Mouse (Mus musculus): ENCODE results near the gene Bach2. TPM values are rescaled to one million over a fixed set of nuclear protein-coding genes. Genes with fewer than 3 reads are reported as not detected.

The Bach2 gene
- polyA plus RNA-seq, 1 experiment from 2014 or later = 29.9 TPM

DNA sequence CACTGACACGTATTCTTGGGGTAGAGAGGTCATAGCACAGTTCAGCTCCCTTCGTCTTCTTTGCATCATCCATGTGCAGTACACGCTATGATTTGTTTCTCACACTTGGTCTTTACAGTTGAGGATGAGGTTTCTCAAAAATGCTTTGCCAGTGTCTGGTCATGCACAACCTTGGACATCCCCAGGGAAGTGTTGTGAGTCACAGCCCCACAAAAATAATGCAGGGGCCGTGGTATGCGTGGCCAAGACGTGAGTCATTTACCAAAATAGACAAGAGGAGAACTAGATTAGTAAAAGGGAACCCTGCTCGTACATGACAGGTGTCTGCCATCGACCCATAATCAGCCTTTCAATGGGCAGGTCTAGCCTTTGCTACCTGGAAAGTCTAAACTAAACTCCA lies 152.7 kb downstream of the Bach2 start:
- WGBS = 91% methylated on average over 8 of the region's 8 CpGs
- no peak overlapping the region for H3K4me2 ChIP-seq (ENCODE audit: low read depth)
- no peak for DNase-seq (ENCODE audit: low spot score)
- ATAC-seq (ENCODE audit: insufficient read depth, low FRiP score, low TSS enrichment) = no peak
- no peak overlapping the region for H3K9ac ChIP-seq (ENCODE audit: low read length)
- no peak overlapping the region for H3K4me3 ChIP-seq (ENCODE audit: low read depth, low read length)
- peaks cover 7% of the 10 kb centered on the region; the same call in 1 of the 2 replicates for H3K4me1 ChIP-seq (ENCODE audit: control insufficient read depth, insufficient read depth, low read length)
- no peaks in the 10 kb centered on the region for H3K27me3 ChIP-seq (ENCODE audit: control insufficient read depth, insufficient read depth, low read length)
- no peaks in the 10 kb centered on the region for H3K36me3 ChIP-seq (ENCODE audit: control insufficient read depth, insufficient read depth, low read length)
- no peaks in the 10 kb centered on the region for H3K9me3 ChIP-seq (ENCODE audit: control insufficient read depth, low read length)
- H3K27ac ChIP-seq (ENCODE audit: low read depth, low read length) = no peak overlapping the region

DNA sequence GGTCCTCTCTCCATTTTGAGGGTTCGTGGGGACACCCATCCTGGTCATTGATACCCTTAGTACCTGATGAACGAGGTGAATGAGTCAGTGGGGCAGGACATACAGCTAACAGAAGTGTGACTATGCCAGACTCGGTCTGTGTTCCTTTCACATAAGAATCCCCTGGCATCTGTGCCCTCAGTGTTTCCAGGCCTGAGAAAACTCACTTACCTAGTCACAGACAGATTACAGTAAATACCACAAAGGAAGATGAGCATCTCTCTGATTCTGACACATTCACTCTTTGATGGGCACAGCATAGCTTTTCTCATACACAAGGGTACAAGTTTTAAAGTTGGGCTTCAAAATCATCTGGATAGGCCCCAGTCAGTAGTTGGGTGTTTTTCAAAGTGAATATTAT lies 154.6 kb downstream of the Bach2 start:
- Histone ChIP-seq H3K4me3 (ENCODE audit: low read depth, low read length) (no peak overlapping the region), H3K9me3 (ENCODE audit: control insufficient read depth, low read length) (no peaks in the 10 kb centered on the region), H3K27ac (ENCODE audit: low read depth, low read length) (no peak overlapping the region), H3K4me2 (ENCODE audit: low read depth) (no peak overlapping the region), H3K27me3 (ENCODE audit: control insufficient read depth, insufficient read depth, low read length) (no peaks in the 10 kb centered on the region), H3K9ac (ENCODE audit: low read length) (no peak overlapping the region), H3K36me3 (ENCODE audit: control insufficient read depth, insufficient read depth, low read length) (no peaks in the 10 kb centered on the region), H3K4me1 (ENCODE audit: control insufficient read depth, insufficient read depth, low read length) (peaks cover 7% of the 10 kb centered on the region; the same call in 1 of the 2 replicates)
- ATAC-seq (ENCODE audit: insufficient read depth, low FRiP score, low TSS enrichment) = no peak
- DNase-seq (ENCODE audit: low spot score) = no peak
- WGBS = 90% methylated on average over 3 of the region's 3 CpGs

DNA sequence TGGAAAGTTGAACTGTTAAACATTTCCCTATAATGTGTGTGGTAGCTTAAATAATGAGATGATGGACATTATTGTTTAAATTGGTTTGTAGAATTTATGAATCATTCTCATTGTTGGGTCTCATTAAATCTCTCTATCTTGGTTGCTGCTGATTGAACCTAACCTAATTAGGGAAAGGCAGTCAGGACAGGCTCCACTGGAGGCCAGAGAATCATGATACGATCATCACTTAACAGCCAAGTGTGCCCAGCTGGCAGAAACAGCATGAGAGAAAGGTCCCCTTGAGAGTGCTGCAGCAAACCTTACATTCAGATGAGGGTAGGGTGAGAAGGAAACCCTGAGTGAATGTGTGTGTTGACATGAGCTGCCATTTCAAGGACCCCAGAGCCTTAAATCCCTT lies 155.3 kb downstream of the Bach2 start:
- Histone ChIP-seq H3K4me2 (ENCODE audit: low read depth) (no peak overlapping the region), H3K4me3 (ENCODE audit: low read depth, low read length) (no peak overlapping the region), H3K27ac (ENCODE audit: low read depth, low read length) (0 out of 2 replicates have a peak overlapping the region, but pooled peaks have one; percentile 10), H3K9me3 (ENCODE audit: control insufficient read depth, low read length) (no peaks in the 10 kb centered on the region), H3K9ac (ENCODE audit: low read length) (no peak overlapping the region), H3K27me3 (ENCODE audit: control insufficient read depth, insufficient read depth, low read length) (no peaks in the 10 kb centered on the region), H3K4me1 (ENCODE audit: control insufficient read depth, insufficient read depth, low read length) (peaks cover 7% of the 10 kb centered on the region; the same call in 1 of the 2 replicates), H3K36me3 (ENCODE audit: control insufficient read depth, insufficient read depth, low read length) (no peaks in the 10 kb centered on the region)
- WGBS = 73% methylated on average over 1 of the region's 1 CpGs
- DNase-seq (ENCODE audit: low spot score) = no peak
- ATAC-seq (ENCODE audit: insufficient read depth, low FRiP score, low TSS enrichment) = no peak

DNA sequence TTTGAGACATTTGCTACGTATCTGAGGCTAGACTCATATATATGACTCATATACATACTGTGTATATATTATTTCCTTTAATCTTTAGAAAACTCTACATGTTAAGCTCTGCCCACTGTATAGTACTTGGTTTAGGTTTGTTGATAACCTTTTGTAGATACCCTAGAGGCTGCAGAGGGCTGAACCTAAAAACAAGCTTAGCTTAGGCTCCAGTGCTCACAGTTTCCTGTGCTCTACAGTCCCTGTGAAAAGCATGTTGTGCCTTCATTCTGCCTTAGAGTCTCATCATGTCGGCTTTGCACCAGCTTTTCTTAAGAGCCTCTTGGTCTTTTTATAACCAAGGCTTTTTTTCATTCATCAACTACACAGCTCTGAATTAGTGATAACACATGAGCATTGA lies 156.2 kb downstream of the Bach2 start:
- no peaks in the 10 kb centered on the region for H3K27me3 ChIP-seq (ENCODE audit: control insufficient read depth, insufficient read depth, low read length)
- H3K9ac ChIP-seq (ENCODE audit: low read length) = no peak overlapping the region
- H3K9me3 ChIP-seq (ENCODE audit: control insufficient read depth, low read length) = no peaks in the 10 kb centered on the region
- no peak overlapping the region for H3K4me2 ChIP-seq (ENCODE audit: low read depth)
- H3K36me3 ChIP-seq (ENCODE audit: control insufficient read depth, insufficient read depth, low read length) = no peaks in the 10 kb centered on the region
- H3K4me3 ChIP-seq (ENCODE audit: low read depth, low read length) = no peak overlapping the region
- peaks cover 7% of the 10 kb centered on the region; the same call in 1 of the 2 replicates for H3K4me1 ChIP-seq (ENCODE audit: control insufficient read depth, insufficient read depth, low read length)
- no peak for ATAC-seq (ENCODE audit: insufficient read depth, low FRiP score, low TSS enrichment)
- H3K27ac ChIP-seq (ENCODE audit: low read depth, low read length) = no peak overlapping the region
- 89% methylated on average over 2 of the region's 2 CpGs for WGBS
- DNase-seq (ENCODE audit: low spot score) = no peak

DNA sequence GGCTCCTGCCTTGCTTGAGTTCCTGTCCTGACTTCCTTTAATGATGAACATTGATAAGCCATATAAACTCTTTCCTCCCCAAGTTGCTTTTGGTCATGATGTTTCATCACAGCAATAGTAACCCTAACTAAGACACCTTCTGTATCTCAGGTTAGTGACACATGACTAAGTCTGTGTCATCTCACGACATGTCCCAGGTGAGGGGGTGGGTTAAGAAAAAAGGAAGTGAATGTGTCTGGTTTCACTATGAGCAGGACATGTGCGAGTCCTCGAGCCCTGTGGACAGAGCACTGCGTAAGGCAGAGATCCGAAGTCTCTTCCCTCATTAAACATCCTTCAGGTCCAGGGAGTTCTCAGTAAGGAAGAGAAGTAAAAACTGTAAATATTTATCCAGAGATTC lies 162.9 kb downstream of the Bach2 start:
- H3K4me3 ChIP-seq (ENCODE audit: low read depth, low read length) = no peak overlapping the region
- DNase-seq (ENCODE audit: low spot score) (no peak), ATAC-seq (ENCODE audit: insufficient read depth, low FRiP score, low TSS enrichment) (no peak)
- no peaks in the 10 kb centered on the region for H3K36me3 ChIP-seq (ENCODE audit: control insufficient read depth, insufficient read depth, low read length)
- WGBS = 94% methylated on average over 5 of the region's 5 CpGs
- H3K4me1 ChIP-seq (ENCODE audit: control insufficient read depth, insufficient read depth, low read length) = no peaks in the 10 kb centered on the region
- H3K27me3 ChIP-seq (ENCODE audit: control insufficient read depth, insufficient read depth, low read length) = no peaks in the 10 kb centered on the region
- no peak overlapping the region for H3K9ac ChIP-seq (ENCODE audit: low read length)
- no peak overlapping the region for H3K27ac ChIP-seq (ENCODE audit: low read depth, low read length)
- H3K9me3 ChIP-seq (ENCODE audit: control insufficient read depth, low read length) = no peaks in the 10 kb centered on the region
- H3K4me2 ChIP-seq (ENCODE audit: low read depth) = no peak overlapping the region

DNA sequence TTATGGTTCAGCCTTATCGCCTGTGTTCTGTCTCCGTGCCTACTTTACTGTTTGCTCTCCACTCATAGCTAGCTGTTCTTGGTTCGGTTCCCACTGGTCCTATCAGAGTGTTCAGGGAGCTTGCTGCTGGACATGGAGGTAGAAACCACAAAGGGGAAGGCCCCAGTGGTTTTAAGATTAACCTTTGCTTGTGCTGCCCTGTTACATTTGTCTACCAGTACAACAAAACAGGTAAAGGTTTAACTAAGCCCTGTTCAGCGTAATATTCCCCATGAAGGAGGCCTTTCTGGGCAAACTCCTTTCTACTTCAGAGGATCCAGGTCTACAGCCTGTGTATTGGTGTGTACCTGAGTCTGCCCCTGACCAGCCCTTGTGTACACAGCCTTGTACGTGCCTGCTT lies 164.9 kb downstream of the Bach2 start:
- DNase-seq (ENCODE audit: low spot score) (no peak), ATAC-seq (ENCODE audit: insufficient read depth, low FRiP score, low TSS enrichment) (no peak)
- Histone ChIP-seq H3K27me3 (ENCODE audit: control insufficient read depth, insufficient read depth, low read length) (no peaks in the 10 kb centered on the region), H3K4me2 (ENCODE audit: low read depth) (no peak overlapping the region), H3K4me1 (ENCODE audit: control insufficient read depth, insufficient read depth, low read length) (no peaks in the 10 kb centered on the region), H3K9me3 (ENCODE audit: control insufficient read depth, low read length) (no peaks in the 10 kb centered on the region), H3K36me3 (ENCODE audit: control insufficient read depth, insufficient read depth, low read length) (no peaks in the 10 kb centered on the region), H3K9ac (ENCODE audit: low read length) (no peak overlapping the region), H3K27ac (ENCODE audit: low read depth, low read length) (no peak overlapping the region), H3K4me3 (ENCODE audit: low read depth, low read length) (no peak overlapping the region)
- 97% methylated on average over 5 of the region's 5 CpGs for WGBS

DNA sequence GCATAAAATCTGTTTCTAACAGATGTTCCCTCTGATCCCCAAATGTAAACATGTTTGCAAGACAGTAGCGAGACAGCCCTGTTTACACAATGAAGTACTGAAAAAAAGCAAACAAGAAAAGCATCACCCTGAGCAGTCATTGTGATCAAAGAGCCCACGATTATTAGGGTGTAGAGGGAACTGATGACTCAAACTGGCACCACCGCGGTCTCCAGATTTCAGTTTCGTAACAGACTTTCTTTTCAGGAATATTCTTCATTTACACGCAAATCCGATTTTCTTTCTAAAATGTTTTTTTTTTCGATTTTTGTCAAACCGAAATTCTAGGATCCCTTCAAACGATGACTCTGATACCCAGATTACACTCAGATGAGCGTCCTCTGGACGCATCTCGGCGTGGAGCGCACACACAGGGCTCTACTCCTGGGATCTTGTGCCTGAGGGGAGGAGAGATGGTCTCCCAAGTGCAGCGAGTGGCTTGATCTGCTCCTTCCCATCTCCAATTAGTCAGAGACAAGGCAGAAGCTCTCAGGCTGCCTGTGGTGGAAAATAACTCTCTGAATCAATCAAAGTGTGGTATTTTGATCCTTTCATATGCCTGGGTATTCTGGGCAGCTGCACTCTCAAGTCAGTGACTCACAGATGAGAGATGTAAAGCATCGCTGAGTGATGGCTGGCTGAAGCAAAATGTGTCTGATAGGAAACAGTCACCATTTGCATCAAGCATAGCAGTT lies 166.7 kb downstream of the Bach2 start:
- H3K9me3 ChIP-seq (ENCODE audit: control insufficient read depth, low read length) = no peaks in the 10 kb centered on the region
- no peak overlapping the region for H3K4me2 ChIP-seq (ENCODE audit: low read depth)
- DNase-seq (ENCODE audit: low spot score) (no peak), ATAC-seq (ENCODE audit: insufficient read depth, low FRiP score, low TSS enrichment) (no peak)
- no peak overlapping the region for H3K9ac ChIP-seq (ENCODE audit: low read length)
- H3K27me3 ChIP-seq (ENCODE audit: control insufficient read depth, insufficient read depth, low read length) = no peaks in the 10 kb centered on the region
- WGBS = 84% methylated on average over 17 of the region's 17 CpGs
- no peaks in the 10 kb centered on the region for H3K36me3 ChIP-seq (ENCODE audit: control insufficient read depth, insufficient read depth, low read length)
- no peaks in the 10 kb centered on the region for H3K4me1 ChIP-seq (ENCODE audit: control insufficient read depth, insufficient read depth, low read length)
- no peak overlapping the region for H3K27ac ChIP-seq (ENCODE audit: low read depth, low read length)
- H3K4me3 ChIP-seq (ENCODE audit: low read depth, low read length) = no peak overlapping the region

DNA sequence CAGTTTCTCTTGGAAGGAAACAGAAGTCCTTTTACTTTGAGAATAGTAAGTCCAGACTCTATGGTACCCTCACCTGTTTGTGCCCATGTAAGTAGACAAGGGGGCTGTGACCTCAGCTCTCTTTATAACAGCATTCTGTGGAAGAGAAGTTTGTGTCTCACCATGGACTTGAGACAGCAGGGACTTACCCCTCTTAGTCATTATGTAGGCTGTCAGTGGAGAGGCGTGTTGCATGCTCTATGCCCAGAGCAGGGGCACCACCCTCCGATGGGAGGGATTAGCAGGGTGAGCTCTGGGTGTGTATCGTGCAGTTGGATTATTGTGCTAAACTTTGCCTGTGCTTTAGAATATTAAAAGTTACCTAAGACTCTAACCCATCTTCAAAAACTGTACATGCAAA lies 167.4 kb downstream of the Bach2 start:
- DNase-seq (ENCODE audit: low spot score) (no peak), ATAC-seq (ENCODE audit: insufficient read depth, low FRiP score, low TSS enrichment) (no peak)
- H3K27ac ChIP-seq (ENCODE audit: low read depth, low read length) = no peak overlapping the region
- WGBS = 92% methylated on average over 3 of the region's 3 CpGs
- no peaks in the 10 kb centered on the region for H3K36me3 ChIP-seq (ENCODE audit: control insufficient read depth, insufficient read depth, low read length)
- no peaks in the 10 kb centered on the region for H3K9me3 ChIP-seq (ENCODE audit: control insufficient read depth, low read length)
- H3K4me2 ChIP-seq (ENCODE audit: low read depth) = no peak overlapping the region
- H3K4me1 ChIP-seq (ENCODE audit: control insufficient read depth, insufficient read depth, low read length) = no peaks in the 10 kb centered on the region
- no peak overlapping the region for H3K4me3 ChIP-seq (ENCODE audit: low read depth, low read length)
- H3K9ac ChIP-seq (ENCODE audit: low read length) = no peak overlapping the region
- no peaks in the 10 kb centered on the region for H3K27me3 ChIP-seq (ENCODE audit: control insufficient read depth, insufficient read depth, low read length)

DNA sequence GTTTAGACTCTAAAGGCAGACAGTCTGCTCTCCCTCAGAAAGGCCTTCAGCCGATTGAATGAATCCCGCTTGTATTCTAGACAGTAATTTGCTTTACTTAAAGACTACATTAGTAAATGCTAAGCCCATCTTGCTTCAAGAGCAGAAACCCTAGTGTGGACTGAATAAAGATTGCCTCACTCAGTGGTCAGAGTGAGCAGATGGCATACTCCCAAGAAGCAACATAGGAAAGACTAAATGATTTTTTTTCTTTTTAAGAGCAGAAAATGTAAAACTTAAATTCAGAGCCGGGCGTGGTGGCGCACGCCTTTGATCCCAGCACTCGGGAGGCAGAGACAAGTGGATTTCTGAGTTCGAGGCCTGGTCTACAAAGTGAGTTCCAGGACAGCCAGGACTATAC lies 169.9 kb downstream of the Bach2 start:
- no peak overlapping the region for H3K27ac ChIP-seq (ENCODE audit: low read depth, low read length)
- no peaks in the 10 kb centered on the region for H3K4me1 ChIP-seq (ENCODE audit: control insufficient read depth, insufficient read depth, low read length)
- no peak overlapping the region for H3K4me3 ChIP-seq (ENCODE audit: low read depth, low read length)
- H3K36me3 ChIP-seq (ENCODE audit: control insufficient read depth, insufficient read depth, low read length) = no peaks in the 10 kb centered on the region
- WGBS = 96% methylated on average over 8 of the region's 8 CpGs
- no peak overlapping the region for H3K4me2 ChIP-seq (ENCODE audit: low read depth)
- H3K9ac ChIP-seq (ENCODE audit: low read length) = no peak overlapping the region
- no peaks in the 10 kb centered on the region for H3K9me3 ChIP-seq (ENCODE audit: control insufficient read depth, low read length)
- ATAC-seq (ENCODE audit: insufficient read depth, low FRiP score, low TSS enrichment) (no peak), DNase-seq (ENCODE audit: low spot score) (no peak)
- no peaks in the 10 kb centered on the region for H3K27me3 ChIP-seq (ENCODE audit: control insufficient read depth, insufficient read depth, low read length)

All from neural tube, embryonic 11.5 days (tissue).